Mouse (Mus musculus): ENCODE results near the gene Dnase1.

DNA sequence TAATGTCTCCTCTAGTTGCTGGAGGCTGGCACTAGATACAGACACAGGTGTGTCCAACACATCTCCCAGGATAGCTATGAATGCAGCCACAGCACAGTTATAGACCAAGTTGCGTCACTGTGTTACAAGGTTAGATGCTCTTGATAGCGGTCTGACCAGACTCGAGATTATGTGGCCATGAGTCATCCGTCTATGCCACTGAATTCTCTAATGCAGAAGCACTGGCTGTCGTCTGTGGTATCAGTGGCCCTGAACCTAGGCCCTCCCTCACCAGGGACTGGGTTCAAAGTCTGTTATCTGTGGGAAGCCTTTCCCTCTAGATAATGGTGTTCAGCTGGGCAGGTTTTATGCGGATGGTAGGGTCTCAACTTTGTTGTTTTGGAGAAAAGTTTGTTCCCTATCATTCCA is 4.4 kb upstream of the Dnase1 start:
- TF ChIP-seq CTCF (conservative IDR thresholded peaks at IDR 0.05; ENCODE audit: low read length) = no peak
- TF ChIP-seq NANOG (IDR thresholded peaks at IDR 0.05; ENCODE audit: borderline replicate concordance, low read length) = no peak
- TF ChIP-seq POU5F1 (IDR thresholded peaks at IDR 0.05; ENCODE audit: borderline replicate concordance, low read length) = no peak
